Mouse (Mus musculus) duodenum, adult 2 months (tissue): Measurements from ENCODE around the gene Abracl. TPM values are rescaled to one million over a fixed set of nuclear protein-coding genes. Genes with fewer than 3 reads are reported as not detected.

ENCODE experiments used
- polyA plus RNA-seq: library from polyadenylated mRNA; depleted of rRNA; stranded (reverse); fragments of >200 nt; gene quantifications from 2 replicates; pipeline ENCODE4 v1.2.3, GENCODE M21; 2012; ENCODE audit warnings: low replicate concordance; rRNA removed

Abracl gene
- 1.1 and 4.9 TPM in 2 replicates for polyA plus RNA-seq

GRCm38 (mm10) chr10:18022741-18023347 is at the start of gene Abracl:
Gene Abracl (minus strand): TSS chr10:18023288.

GRCm38 (mm10) chr10:18055696-18056390 is 32.8 kb upstream of the Abracl start, which contains the start of gene Reps1:
Gene Reps1 (plus strand): TSS chr10:18055861.

Other genes with a start within 250 kb of the Abracl start
- 0.08 TPM in 1 of 2 replicates, not detected in the other for gene Txlnb, start 227.1 kb downstream of the Abracl start, polyA plus RNA-seq
- 1.6 and 5.4 TPM in 2 replicates for gene Heca, start 75.2 kb downstream of the Abracl start, polyA plus RNA-seq
- 8.9 and 14.0 TPM in 2 replicates for gene Reps1, start 32.6 kb upstream of the Abracl start, polyA plus RNA-seq
- not detected in 2 replicates for gene Ect2l, start 187.6 kb upstream of the Abracl start, polyA plus RNA-seq
- 26.7 and 32.5 TPM in 2 replicates for gene Ccdc28a, start 211.7 kb upstream of the Abracl start, polyA plus RNA-seq